Mouse (Mus musculus) monocyte, adult 59 days (primary cell): Measurements from ENCODE around the gene Tatdn3. TPM values are rescaled to one million over a fixed set of nuclear protein-coding genes. Genes with fewer than 3 reads are reported as not detected.

ENCODE experiments used
- total RNA-seq, 2 experiments: library from RNA; stranded (reverse); gene quantifications; one replicate each; pipeline ENCODE4 v1.2.4; 2023

Tatdn3 gene
- total RNA-seq = 10 to 100 TPM; 27.4 to 28.8 TPM

GRCm38 (mm10) chr1:191062781-191063485, at the start of gene Tatdn3, which contains the start of gene Nsl1:
Tatdn3 (minus strand) TSS chr1:191062932.
Nsl1 (plus strand) TSS chr1:191063012.

DNA sequence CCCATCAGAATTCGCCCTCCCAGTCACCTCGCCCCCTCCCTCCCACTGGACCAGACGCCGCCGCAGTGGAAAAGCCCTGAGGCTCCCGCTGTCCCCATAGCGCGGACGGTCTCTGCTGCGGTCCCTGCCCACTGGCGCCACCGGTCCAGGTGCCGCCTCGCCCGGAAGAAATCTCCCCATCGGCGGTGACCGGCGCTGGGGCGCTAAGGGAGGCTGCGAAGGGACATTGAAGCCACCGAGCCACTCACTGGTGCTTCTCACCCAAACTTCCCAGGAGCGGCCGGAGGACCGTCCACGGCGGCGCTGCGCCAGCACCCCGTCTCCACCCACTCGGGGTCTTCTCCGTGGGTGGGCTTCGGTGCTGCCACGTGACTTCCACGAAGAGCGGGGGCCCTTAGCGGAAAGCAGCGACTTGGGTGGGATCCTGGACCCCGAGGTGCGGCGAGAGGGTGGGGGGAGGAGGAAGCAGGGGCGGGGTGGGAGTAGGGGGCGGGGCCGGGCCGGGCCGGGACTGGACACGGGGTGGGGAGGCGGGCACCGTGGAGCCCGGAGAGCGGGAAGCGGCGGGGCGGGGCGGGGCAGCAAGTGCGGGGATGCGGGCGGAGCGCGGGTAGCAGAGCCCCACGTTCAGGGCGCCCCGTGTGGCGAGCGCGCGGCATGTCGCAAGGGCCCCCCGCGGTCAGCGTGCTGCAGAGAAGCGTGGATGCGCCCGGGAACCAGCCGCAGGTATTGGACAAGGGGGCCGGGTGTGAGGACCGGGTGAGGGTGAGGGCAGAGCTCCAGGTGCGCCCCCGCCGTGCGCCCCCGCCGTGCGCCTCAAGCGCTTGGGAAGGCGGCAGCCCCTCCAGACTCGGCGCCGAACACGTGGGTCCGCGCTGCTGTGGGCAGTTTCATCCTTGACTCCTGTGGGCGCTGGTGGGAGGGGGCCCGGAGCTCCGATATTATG, 35.3 kb upstream of the Tatdn3 start, which contains the start of gene Batf3:
TSS of gene Batf3 (plus strand) at position 46 of the 946 bp plus-strand sequence.

DNA sequence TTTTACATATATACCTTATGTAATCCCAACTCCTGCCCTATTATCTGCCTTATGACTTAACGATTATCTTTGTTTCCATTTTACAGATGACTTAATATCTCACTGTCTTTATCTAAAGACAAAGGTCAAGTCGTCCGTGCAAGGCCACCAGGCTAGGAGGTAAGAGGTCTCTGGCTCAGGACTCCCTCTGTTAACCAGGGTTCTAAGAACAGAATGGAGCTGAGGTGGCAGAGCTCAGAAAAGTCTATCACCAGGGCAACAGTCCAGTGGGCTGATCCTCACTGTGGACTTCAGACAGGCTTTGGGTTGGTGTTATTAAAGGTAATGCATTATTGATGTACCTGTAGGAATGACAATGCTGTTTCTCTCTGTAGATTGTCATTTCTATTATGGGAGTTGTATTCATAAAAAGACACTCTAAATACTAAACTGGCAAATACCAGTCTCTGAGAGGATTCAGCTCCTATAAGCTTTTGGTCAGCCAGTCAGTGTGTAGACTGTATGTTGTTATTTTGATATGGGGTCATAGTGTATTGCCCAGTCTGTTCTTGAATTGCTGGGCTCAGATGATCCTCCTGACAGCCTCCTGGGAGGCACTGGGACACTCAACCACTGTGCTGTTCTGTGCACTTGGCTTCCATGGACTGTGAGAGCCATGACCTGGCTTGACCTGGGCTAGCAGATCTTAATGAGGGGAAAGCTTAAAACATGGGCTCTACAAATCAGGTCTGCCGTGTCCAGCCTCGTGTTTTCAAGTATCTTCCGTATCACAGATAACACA, 26.0 kb downstream of the Tatdn3 start, which contains the start of gene Spata45:
TSS of gene Spata45 (plus strand) at position 86 of the 781 bp plus-strand sequence.

DNA sequence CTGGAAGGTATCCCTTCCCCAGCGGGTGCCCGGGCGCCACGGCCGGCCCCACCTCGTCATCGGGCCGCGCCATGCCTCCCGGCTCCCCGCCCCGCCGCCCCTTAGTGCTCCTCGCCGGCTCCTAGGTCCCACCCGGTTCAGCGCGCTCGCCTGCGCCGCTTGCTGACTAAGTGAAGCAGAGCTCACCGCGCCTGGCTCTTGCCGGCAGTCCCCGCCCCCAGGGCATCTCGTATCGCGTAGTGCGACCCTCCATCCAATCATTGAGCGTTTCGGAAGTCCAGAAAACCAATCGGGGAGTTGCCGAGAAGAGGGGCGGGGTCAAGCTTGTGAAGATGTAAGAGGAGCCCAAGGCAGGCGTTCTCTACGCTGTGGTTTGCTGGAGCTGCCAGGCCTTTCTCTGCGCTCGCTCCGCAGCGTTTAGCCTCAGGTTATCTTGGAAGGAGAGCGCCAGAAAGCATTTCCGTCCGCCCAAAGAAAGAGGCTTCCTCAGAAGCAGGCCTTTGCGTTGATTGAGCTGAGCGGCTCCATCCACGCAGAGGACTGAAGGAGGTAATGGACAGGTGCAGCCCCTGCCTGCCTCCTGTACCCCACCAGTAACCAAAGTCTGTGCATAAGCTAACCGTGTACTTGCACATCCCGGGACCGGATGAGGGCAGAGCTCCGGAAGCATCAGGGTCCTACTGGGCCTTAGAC, 36.6 kb downstream of the Tatdn3 start, which contains the start of gene Flvcr1:
TSS of gene Flvcr1 (minus strand) at position 138 of the 693 bp plus-strand sequence.

Other genes starting within 250 kb of the Tatdn3 start
- 10 to 100 TPM; 51.1 to 51.4 TPM for gene Rps6kc1, start 151.2 kb downstream of the Tatdn3 start, total RNA-seq
- gene Angel2, start 137.8 kb downstream of the Tatdn3 start, total RNA-seq = 10 to 100 TPM; 46.7 to 53.0 TPM
- not detected for gene Vash2, start 83.6 kb downstream of the Tatdn3 start, total RNA-seq
- 10 to 100 TPM; 60.3 to 72.0 TPM for gene Flvcr1, start 36.8 kb downstream of the Tatdn3 start, total RNA-seq
- gene Spata45, start 26.3 kb downstream of the Tatdn3 start, total RNA-seq = not detected
- 1 to 10 TPM; 4.1 to 5.0 TPM for gene Nsl1, start 80 bp upstream of the Tatdn3 start, total RNA-seq
- 10 to 100 TPM; 49.0 to 60.1 TPM for gene Batf3, start 34.9 kb upstream of the Tatdn3 start, total RNA-seq
- 10 to 100 TPM; 31.9 to 35.6 TPM for gene Fam71a, start 101.9 kb upstream of the Tatdn3 start, total RNA-seq
- 1,000 to 10,000 TPM; 1,653 to 1,782 TPM for gene Atf3, start 155.1 kb upstream of the Tatdn3 start, total RNA-seq